Mouse (Mus musculus) brain, embryonic 14.5 days (tissue): ENCODE measurements at regions not wholly inside any gene's neighbourhood (a gene's known extent, or its start where the extent isn't known, plus 50 kb on each side); places are given as distances from the start of the nearest gene placed in this dataset.
A peak's percentile ranks its signal among the peaks of the same experiment; 100 is the strongest.

Experiments
- DNase-seq: peaks from one replicate; pipeline ENCODE4 v3.0.0-alpha.2; 2011; ENCODE audit warnings: low read depth
- CTCF ChIP-seq: fragments of 200-500 bp; IDR thresholded peaks from 2 replicates; pipeline ENCODE4 v1.5.1; 2012; ENCODE audit warnings: inconsistent platforms, mild to moderate bottlenecking, moderate library complexity, borderline replicate concordance; ENCODE audit not compliant: insufficient read depth, insufficient read length; ENCODE audit errors: extremely low read depth
- POLR2A ChIP-seq: fragments of 200-500 bp; IDR thresholded peaks from 2 replicates; pipeline ENCODE4 v1.6.1; 2012; ENCODE audit warnings: mild to moderate bottlenecking, inconsistent platforms, borderline replicate concordance; ENCODE audit not compliant: poor library complexity, insufficient read depth, insufficient read length, severe bottlenecking; ENCODE audit errors: extremely low read depth

DNA sequence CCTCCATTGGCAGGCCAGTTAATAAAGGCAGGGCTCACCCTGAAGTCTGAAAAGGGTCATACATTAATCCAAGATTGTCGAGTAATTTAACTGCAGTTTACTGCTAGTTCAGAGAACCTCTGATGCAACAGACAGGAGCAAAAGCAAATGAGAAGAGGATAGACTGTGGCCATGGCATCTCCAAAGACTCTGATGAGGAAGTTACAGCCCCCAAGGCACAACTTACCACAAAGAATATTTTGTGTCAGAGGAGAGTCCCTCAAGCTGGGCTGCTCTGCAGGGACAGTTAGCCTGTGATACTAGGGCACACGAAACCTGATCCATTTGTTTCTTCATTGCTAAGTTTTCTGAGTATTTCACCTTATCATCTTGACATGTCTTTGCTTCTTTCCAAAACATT lies 130.9 kb upstream of the Sesn3 start:
- TF ChIP-seq CTCF (no peak), POLR2A (no peak)
- no peak for DNase-seq

DNA sequence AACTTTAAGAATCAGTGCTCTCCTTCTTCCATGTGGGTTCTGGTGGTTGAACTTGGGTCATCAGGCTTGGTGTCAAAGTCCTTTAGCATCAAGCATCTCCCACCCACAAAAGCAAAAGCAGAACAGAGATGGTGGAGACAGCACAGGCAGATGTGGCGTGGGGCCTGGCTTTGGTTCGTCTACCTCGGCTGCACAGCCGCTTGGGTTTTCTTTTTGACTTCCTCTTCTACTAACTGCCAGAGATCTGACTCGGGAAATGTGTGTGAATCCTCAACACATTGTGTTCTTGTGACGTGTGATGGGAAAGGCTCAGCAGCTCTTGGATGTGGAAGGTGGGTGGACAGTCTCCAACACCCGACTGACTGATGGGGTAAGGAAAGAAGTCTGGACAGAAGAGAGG lies 127.8 kb upstream of the Sesn3 start:
- no peak for TF ChIP-seq POLR2A
- no peak for TF ChIP-seq CTCF
- no peak for DNase-seq

DNA sequence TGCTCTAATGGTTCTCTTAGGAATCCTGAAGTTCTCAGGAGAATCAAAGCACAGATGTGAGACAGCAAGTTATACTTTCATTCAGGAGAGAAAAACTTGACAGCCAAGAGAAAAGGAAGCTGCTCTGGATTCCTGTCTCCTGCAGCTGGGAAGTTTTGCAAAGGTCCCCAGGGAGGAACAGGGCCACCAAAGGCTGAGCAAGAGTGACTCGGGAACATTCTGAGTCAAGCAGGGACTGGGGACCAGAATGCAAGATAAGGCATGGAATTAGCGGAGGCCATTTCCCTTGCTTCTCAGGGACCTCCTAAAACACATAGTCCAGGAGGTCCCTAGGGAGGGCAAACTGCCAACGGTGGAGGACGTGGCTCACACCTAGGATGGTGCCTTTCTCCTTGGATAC lies 127.1 kb upstream of the Sesn3 start:
- TF ChIP-seq POLR2A (no peak), CTCF (no peak)
- DNase-seq = no peak

DNA sequence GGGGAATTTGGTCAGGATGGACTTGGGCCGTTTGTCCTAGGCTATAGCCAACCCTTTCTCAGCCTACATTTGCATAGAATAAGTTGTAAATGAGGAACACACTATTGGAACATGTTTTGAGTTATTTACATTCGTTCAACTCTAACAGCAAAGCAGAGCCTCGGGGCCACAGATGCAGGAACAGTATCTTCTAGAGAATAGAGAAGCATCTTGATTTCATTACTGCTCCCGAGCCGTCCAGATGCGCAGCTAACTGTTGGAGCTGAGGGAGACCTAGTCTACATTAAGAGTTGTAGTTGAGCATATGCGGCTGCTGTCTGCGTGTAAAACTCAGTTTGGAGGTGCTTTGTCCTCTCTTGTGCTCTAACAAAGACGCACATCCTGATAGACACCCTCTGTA lies 124.6 kb upstream of the Sesn3 start:
- TF ChIP-seq CTCF (no peak), POLR2A (no peak)
- DNase-seq = no peak

DNA sequence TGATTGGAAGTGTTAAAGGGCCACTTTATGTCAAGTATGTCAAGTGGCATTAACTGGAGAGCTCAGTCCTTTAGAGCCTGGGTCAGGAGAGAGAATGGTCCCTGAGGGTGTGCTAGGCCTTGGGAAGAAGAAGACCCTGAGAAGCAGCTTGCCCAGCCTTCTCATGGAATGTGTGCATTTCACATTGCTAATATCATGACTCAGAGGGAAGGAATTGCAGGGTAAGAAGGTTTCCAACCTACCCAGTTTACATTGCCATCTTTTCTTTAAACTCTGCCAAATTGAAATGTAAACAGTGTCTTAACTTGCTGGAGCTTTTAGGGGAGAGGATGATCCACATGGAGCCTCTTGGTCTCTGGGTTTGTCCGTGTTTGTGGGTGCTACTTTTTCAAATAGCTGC lies 117.9 kb upstream of the Sesn3 start:
- TF ChIP-seq POLR2A (no peak), CTCF (no peak)
- no peak for DNase-seq

DNA sequence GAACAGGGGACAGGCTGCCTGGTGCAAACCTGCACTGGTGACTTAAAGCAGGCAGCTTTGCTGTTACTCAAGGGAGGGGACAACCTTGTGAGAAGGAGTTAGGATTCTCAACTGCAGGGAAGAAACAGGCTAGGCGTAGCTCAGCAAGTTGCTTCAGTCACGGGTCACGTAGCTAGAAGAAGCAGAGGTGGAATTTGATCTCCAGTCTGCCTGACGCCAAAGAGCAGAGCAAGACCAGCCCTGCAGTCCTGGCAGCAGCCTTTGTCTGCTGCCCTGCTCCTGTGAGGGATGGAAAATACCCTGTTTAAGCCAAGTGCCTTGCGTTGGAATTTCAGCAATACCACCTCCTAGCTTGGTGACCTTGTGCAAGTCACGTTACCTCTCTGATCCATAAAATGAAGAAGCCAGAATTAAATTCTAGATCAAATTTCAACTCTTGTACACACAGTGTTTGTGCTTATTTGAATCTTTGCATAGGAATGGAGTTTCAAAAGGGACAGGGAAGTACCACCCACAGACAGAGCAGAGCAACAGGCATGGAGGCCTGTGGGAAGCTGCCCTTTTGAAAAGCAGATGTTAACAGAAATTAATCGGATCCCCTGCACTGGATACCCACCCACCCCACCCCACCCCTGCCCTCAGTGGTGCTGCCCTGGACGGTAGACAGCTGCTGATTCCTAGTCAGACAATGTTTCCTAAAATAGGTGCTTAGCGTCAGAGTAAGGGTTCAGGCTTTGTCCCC lies 116.6 kb upstream of the Sesn3 start:
- DNase-seq = no peak
- TF ChIP-seq CTCF = no peak
- TF ChIP-seq POLR2A = no peak

DNA sequence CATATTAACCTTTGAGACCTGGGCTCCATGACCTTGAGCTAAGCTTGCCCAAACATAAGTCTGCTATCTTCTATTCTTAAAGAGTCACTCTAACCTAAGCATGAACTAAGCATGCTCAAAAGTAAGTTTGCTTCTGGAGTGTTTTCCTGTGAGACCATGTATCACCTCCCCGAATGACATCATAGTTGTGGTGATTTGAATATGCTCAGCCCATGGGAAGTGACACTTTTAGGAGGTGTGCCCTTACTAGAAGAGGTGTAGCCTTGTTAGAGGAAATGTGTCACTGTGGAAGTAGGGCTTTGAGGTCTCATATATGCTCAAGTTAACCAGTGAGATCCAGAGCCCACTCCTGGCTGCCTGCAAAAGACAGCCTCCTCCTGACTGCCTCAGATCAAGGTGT lies 114.7 kb upstream of the Sesn3 start:
- TF ChIP-seq POLR2A (no peak), CTCF (no peak)
- no peak for DNase-seq

DNA sequence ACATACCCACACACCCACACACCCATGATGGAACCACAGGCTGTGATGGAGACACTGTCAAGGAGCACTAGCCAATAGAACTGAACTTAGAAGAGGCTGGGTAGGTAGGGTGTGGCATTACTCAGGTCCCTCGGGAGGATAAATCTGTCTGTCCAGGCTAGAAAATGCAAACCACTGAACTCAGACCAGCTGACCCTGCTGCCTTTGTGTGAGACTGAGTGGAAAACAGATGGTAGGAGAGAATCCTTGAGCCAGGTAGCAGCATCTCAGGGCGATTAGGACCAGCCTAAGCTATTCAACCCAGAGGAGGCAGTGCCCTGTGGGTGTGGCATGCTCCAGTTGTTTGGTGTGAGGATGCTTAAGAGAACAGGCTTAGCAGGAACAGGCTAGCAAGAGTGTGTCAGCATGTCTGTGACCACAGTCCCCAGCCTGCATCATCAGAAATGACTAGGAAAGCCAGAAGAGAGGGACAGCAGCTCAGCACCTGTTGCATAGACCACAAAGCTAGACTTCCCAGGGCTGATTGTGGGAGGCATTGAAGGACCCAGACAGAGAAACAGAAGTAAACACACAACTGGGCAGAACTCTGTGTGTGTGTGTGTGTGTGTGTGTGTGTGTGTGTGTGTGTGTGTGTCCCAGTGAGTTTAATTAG lies 103.2 kb upstream of the Sesn3 start:
- DNase-seq = no peak
- no peak for TF ChIP-seq POLR2A

DNA sequence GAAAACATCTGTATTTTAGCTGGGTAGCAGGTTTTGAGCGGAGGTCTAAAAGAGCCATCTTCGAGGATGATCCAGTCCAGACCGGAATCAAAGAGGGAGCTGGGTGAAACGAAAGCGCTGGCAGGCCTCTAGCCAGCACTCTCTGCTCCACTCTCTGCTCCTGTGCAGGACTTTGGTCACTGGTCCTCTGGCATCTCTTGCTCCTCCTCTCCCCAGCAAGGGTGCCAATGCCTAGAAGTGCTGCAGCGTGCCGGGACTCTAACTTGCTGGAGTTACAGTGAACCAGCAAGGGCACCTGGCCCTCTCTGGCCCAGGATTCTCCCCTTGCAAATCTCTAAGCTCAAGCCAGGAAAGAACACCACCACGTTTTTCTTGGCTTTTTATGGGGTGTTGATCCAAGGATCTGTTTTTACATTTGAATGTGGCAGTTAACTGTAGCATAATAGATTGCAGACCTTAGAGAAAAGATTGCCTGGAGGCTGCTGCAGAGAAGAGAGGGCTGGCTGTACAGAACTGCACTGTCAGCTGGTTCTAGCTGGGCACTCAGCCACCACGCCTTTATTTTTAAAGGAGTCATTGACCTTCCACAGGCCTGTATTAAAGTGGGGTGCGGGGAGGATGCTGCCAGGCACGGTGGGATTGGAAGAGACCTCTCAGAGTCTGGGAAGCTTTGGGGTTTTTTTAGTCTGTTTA lies 101.1 kb upstream of the Sesn3 start:
- peak; percentile 91 for DNase-seq
- TF ChIP-seq CTCF (no peak), POLR2A (no peak)

DNA sequence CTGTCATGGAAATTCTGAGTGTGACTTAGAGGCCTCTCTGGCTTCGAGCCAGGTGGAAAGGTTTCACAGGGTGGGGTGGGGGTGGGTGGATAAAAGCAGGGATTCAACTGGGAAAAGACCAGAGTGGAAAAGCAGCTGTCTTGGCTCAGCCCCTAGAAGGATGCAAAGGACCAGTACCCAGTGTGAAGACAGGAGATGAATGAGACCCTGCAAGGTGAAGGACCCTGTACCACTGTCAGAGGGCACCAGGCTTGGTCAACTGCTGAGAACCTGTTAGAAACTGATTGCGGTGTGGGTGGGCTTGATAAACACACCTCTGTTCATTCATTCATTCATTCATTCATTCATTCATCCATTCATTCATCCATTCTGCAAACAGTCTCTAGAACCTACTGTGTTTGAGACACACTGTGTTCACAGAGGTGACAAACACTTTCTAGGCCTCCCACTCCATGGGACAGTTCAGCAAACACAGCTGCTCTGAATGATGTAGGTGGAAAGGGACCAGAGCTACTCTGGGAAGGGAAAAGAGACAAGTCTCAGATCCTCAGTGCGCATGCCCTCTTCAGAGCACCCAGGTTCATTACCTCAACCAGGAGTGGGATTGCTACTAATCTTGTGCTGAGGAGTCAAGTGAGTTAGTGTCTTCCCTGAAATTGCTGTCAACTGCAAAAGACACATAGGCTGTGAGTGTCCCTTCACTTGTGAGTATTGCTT lies 100.4 kb upstream of the Sesn3 start:
- DNase-seq = peak; percentile 7
- TF ChIP-seq CTCF (no peak), POLR2A (no peak)

DNA sequence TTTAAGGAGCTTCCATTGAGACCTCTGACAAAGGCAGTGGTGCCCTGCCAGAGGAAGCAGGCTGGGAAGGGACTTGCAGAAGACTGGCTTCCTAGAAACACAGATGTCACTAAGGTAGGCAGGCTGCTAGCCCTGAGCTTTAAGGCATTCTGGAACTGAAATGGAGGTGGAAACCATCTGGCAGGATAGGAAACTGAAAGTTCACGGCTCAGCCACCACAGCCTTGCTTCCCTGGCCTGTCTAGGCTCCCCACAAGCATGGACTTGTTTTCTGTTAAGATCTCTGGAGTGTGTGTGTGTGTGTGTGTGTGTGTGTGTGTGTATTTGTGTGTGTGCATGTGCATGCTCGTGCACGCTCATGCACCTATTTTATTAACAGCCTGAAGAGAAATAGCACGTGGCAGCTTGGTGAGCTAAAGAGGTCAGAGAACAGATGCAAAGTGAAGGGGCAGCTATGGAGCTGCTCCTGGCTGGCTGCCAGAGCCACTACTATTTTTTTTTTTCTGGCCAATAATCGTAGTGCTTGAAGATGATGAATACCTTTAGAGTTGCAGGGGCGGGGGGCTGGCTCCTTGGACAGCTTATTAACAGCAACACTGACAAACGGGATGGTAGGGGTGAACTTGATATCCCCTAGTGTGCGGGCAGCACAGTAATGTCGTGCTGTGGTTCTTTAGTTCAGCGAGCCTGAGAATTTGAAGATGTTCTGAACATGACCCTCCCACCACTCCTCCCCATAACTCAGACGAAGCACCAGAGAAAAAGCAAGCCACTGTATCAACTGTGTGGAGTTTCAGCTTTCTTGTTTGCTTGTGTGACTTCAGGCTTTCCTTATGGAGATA lies 99.6 kb upstream of the Sesn3 start:
- peak; percentile 67 for DNase-seq
- no peak for TF ChIP-seq POLR2A
- TF ChIP-seq CTCF = no peak

DNA sequence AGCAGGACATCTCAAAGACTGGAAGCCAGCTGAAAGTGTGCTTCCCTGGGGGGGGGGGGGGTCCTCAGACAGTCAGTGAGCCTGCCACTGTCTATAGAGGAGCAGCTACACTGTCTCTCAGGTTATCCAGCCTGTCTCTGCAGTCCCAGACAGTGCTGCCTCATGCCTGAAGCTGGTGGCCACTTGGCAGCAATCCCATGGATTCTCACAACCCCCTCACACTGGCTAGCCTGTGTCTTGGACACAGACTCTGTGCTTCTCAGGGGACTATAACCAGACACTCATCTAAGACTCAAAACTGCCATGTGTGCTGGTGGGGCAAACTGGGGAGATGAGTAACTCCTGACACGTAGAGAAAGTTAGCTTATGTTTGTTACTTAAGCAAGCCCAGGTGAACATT lies 95.1 kb upstream of the Sesn3 start:
- DNase-seq = peak; percentile 34
- no peak for TF ChIP-seq CTCF
- no peak for TF ChIP-seq POLR2A
